Mouse (Mus musculus): ENCODE data around the gene S100a11. TPM values are rescaled to one million over a fixed set of nuclear protein-coding genes. Genes with fewer than 3 reads are reported as not detected.

S100a11 gene
- polyA plus RNA-seq, 1 experiment from 2014 or later, result 1,735 TPM

Other genes with a start within 250 kb of the S100a11 start
- gene Flg, start 247.0 kb upstream of the S100a11 start, polyA plus RNA-seq (2014; fragmentation: Nextera tagmentation; extraction: Ambion mirVana), result 0.22 and 2.3 TPM in 2 replicates
- 1.3 and 6.5 TPM in 2 replicates for gene Hrnr, start 200.7 kb upstream of the S100a11 start, polyA plus RNA-seq (2014; fragmentation: Nextera tagmentation; extraction: Ambion mirVana)
- gene Rptn, start 126.8 kb upstream of the S100a11 start, polyA plus RNA-seq (2014; fragmentation: Nextera tagmentation; extraction: Ambion mirVana), result 0.71 and 3.3 TPM in 2 replicates
- 3.4 and 4.2 TPM in 2 replicates for gene Tchh, start 78.2 kb upstream of the S100a11 start, polyA plus RNA-seq (2014; fragmentation: Nextera tagmentation; extraction: Ambion mirVana)
- 0.18 TPM in 1 of 2 replicates, not detected in the other for gene Tchhl1, start 51.7 kb upstream of the S100a11 start, polyA plus RNA-seq (2014; fragmentation: Nextera tagmentation; extraction: Ambion mirVana)
- gene S100a10, start 34.6 kb downstream of the S100a11 start, polyA plus RNA-seq (2014; fragmentation: Nextera tagmentation; extraction: Ambion mirVana), result 687 and 752 TPM in 2 replicates
- not detected in 2 replicates for gene Tdpoz2, start 132.2 kb downstream of the S100a11 start, polyA plus RNA-seq (2014; fragmentation: Nextera tagmentation; extraction: Ambion mirVana)
- not detected in 2 replicates for gene Tdpoz1, start 155.8 kb downstream of the S100a11 start, polyA plus RNA-seq (2014; fragmentation: Nextera tagmentation; extraction: Ambion mirVana)
- not detected in 2 replicates for gene Gm37596, start 172.6 kb downstream of the S100a11 start, polyA plus RNA-seq (2014; fragmentation: Nextera tagmentation; extraction: Ambion mirVana)

Data from embryonic facial prominence, embryonic 14.5 days (tissue).